22 mouse cellular contexts compared by ENCODE assay signal in genomic region chr2:7548886-7549285, GRCm38 (mm10). TPM values are rescaled to one million over a fixed set of nuclear protein-coding genes. Genes with fewer than 3 reads are reported as not detected.
DNase-seq lines count a peak whose midpoint lies in the region; ATAC-seq and TF ChIP-seq lines count a peak whose summit lies in the region.
"Had no signal": no experiment of that assay in that cellular context is flagged by ENCODE, and none has a peak within 500 bp of the region (broad histone marks: within the 10 kb centered on the region; RNA-seq: fewer than 3 reads in every experiment).

No protein-coding gene starts in this region.

- no peak overlapping the region for H3K9ac ChIP-seq in midbrain, embryonic 13.5 days (replicated peaks)
- H3K9ac ChIP-seq: embryonic facial prominence, embryonic 12.5 days; embryonic facial prominence, embryonic 15.5 days; hindbrain, embryonic 12.5 days; hindbrain, embryonic 15.5 days had no signal

- intact Hi-C loops in left cerebral cortex, adult 2 months (cut with DNase I), result loop anchor here (5.0 kb wide), 1 partner anchor 152 kb away; no protein-coding TSS in a partner anchor
- intact Hi-C loops in left cerebral cortex, postnatal 36 days (cut with DNase I), result no loop called here

- H3K36me3 ChIP-seq in midbrain, embryonic 13.5 days, result no peaks in the 10 kb centered on the region
- H3K36me3 ChIP-seq: embryonic facial prominence, embryonic 12.5 days; embryonic facial prominence, embryonic 15.5 days; G1E; hindbrain, embryonic 12.5 days; hindbrain, embryonic 15.5 days had no signal

- ATAC-seq in frontal cortex, adult (ENCODE audit: low TSS enrichment), result peak; percentile 55
- ATAC-seq in midbrain, embryonic 13.5 days, result no peak
- ATAC-seq: forebrain, embryonic 14.5 days had no signal

- no peaks in the 10 kb centered on the region for H3K27me3 ChIP-seq in midbrain, embryonic 13.5 days
- H3K27me3 ChIP-seq: CH12.LX; embryonic facial prominence, embryonic 12.5 days; embryonic facial prominence, embryonic 15.5 days; hindbrain, embryonic 12.5 days; hindbrain, embryonic 15.5 days had no signal

- H3K9me3 ChIP-seq in midbrain, embryonic 13.5 days, result no peaks in the 10 kb centered on the region
- H3K9me3 ChIP-seq: embryonic facial prominence, embryonic 12.5 days; embryonic facial prominence, embryonic 15.5 days; G1E; hindbrain, embryonic 12.5 days; hindbrain, embryonic 15.5 days had no signal

- peaks cover 2% of the 10 kb centered on the region; the same call in 1 of the 2 replicates for H3K4me1 ChIP-seq in olfactory bulb, adult 2 months (ENCODE audit: control insufficient read depth, insufficient read depth, low read length)
- no peaks in the 10 kb centered on the region for H3K4me1 ChIP-seq in midbrain, embryonic 13.5 days (replicated peaks)
- H3K4me1 ChIP-seq: embryonic facial prominence, embryonic 12.5 days; embryonic facial prominence, embryonic 15.5 days; hindbrain, embryonic 12.5 days; hindbrain, embryonic 15.5 days had no signal

- no peak overlapping the region for H3K4me2 ChIP-seq in midbrain, embryonic 13.5 days (replicated peaks)
- H3K4me2 ChIP-seq: embryonic facial prominence, embryonic 12.5 days; embryonic facial prominence, embryonic 15.5 days; hindbrain, embryonic 12.5 days; hindbrain, embryonic 15.5 days had no signal

- H3K4me3 ChIP-seq in left cerebral cortex, adult 2 months, result no peak overlapping the region
- no peak overlapping the region for H3K4me3 ChIP-seq in olfactory bulb, adult 2 months (ENCODE audit: insufficient read depth, low read depth, low read length)
- H3K4me3 ChIP-seq in midbrain, embryonic 13.5 days (replicated peaks), result no peak overlapping the region
- H3K4me3 ChIP-seq: embryonic facial prominence, embryonic 12.5 days; embryonic facial prominence, embryonic 15.5 days; hindbrain, embryonic 12.5 days; hindbrain, embryonic 15.5 days had no signal

- TF ChIP-seq CTCF in left cerebral cortex, adult 2 months (IDR thresholded peaks at IDR 0.05), result no peak
- no peak for TF ChIP-seq CTCF in olfactory bulb, adult 2 months (IDR thresholded peaks at IDR 0.05; ENCODE audit: insufficient read depth, low read depth, low read length)

- TF ChIP-seq POLR2A in olfactory bulb, adult 2 months (IDR thresholded peaks at IDR 0.05; ENCODE audit: insufficient read depth, low read depth, low read length), result no peak

- no peak for DNase-seq in frontal cortex, postnatal 36 days (ENCODE audit: low spot score in 2 of 2)
- no peak for DNase-seq in left cerebral cortex, adult 2 months (ENCODE audit: extremely low spot score in 1 of 2, low spot score in 2 of 2)
- DNase-seq in left cerebral cortex, postnatal 36 days (ENCODE audit: low spot score in 2 of 2), result no peak
- no peak for DNase-seq in right cerebral cortex, adult 18-20 months
- DNase-seq: adrenal gland, adult 2 months; adrenal gland, postnatal 14 days; B cell, adult 2 months; cerebellum, adult 11-12 months; cerebellum, adult 8-10 months; cerebellum, postnatal 10 days; gastrocnemius, postnatal 25 days; heart, adult 18-20 months had no signal

- 32% methylated on average over 4 of the region's 4 CpGs for WGBS in olfactory bulb, adult 2 months
- 78% methylated on average over 4 of the region's 4 CpGs for WGBS in midbrain, embryonic 13.5 days

- H3K27ac ChIP-seq in left cerebral cortex, adult 2 months, result peak overlapping the region; percentile 91
- H3K27ac ChIP-seq in olfactory bulb, adult 2 months (ENCODE audit: insufficient read depth, low read depth, low read length), result 0 out of 2 replicates have a peak overlapping the region, but pooled peaks have one; percentile 13
- no peak overlapping the region for H3K27ac ChIP-seq in midbrain, embryonic 13.5 days
- H3K27ac ChIP-seq: embryonic facial prominence, embryonic 12.5 days; embryonic facial prominence, embryonic 15.5 days; hindbrain, embryonic 12.5 days; hindbrain, embryonic 15.5 days had no signal

RNA-seq across cellular contexts. Expression of gene Celf2, which starts 39.5 kb away (rescaled TPM):
- 100 to 1,000 TPM; 448 to 459 TPM for total RNA-seq in left cerebral cortex, adult 2 months (2021)
- total RNA-seq in left cerebral cortex, postnatal 36 days (2021), result 100 to 1,000 TPM; 375 to 530 TPM
- 447 and 540 TPM in 2 replicates for polyA plus RNA-seq in olfactory bulb, adult 2 months (2012; ENCODE audit: insufficient read depth, insufficient read length, low replicate concordance, missing spikeins)
- polyA plus RNA-seq in midbrain, embryonic 13.5 days (2015; fragmentation: Nextera tagmentation; extraction: Ambion mirVana), result 182 and 198 TPM in 2 replicates
